Mouse (Mus musculus) ES-Bruce4 (cell line): ENCODE data around the gene Bmpr2. TPM values are rescaled to one million over a fixed set of nuclear protein-coding genes. Genes with fewer than 3 reads are reported as not detected.
A peak's percentile ranks its signal among the peaks of the same experiment; 100 is the strongest.

Experiments
- H3K27ac ChIP-seq: 2 replicates; pipeline ENCODE4 v1.5.1; 2012; ENCODE audit warnings: low read length, inconsistent platforms; ENCODE audit not compliant: insufficient read depth
- H3K27me3 ChIP-seq: 2 replicates; pipeline ENCODE4 v1.6.1; 2012; ENCODE audit warnings: mild to moderate bottlenecking, low read length, inconsistent platforms; ENCODE audit not compliant: control insufficient read depth, poor library complexity, insufficient read depth, severe bottlenecking
- H3K36me3 ChIP-seq: 2 replicates; pipeline ENCODE4 v1.6.1; 2012; ENCODE audit warnings: inconsistent platforms, mild to moderate bottlenecking, low read length, moderate library complexity; ENCODE audit not compliant: control insufficient read depth, poor library complexity, insufficient read depth, severe bottlenecking
- H3K4me1 ChIP-seq: one replicate; pipeline ENCODE4 v1.8.1; 2011; ENCODE audit warnings: low read length; ENCODE audit not compliant: control insufficient read depth, insufficient read depth
- H3K4me3 ChIP-seq: 2 replicates; pipeline ENCODE4 v1.5.1; 2011; ENCODE audit warnings: low read depth, mild to moderate bottlenecking, low read length
- H3K9ac ChIP-seq: 2 replicates; pipeline ENCODE4 v1.6.1; 2012; ENCODE audit warnings: low read depth, mild to moderate bottlenecking, inconsistent platforms; ENCODE audit not compliant: poor library complexity, severe bottlenecking
- H3K9me3 ChIP-seq: replicated peaks from 2 replicates; pipeline ENCODE4 v1.6.1; 2012; ENCODE audit warnings: mild to moderate bottlenecking, low read length, inconsistent platforms; ENCODE audit not compliant: control insufficient read depth, poor library complexity, insufficient read depth, severe bottlenecking
- CTCF ChIP-seq: IDR thresholded peaks from one replicate; pipeline ENCODE4 v1.8.1; 2011; ENCODE audit warnings: low read depth, low read length
- EP300 ChIP-seq: IDR thresholded peaks from 2 replicates; pipeline ENCODE4 v1.6.1; 2011; ENCODE audit warnings: low read depth, low read length; ENCODE audit not compliant: insufficient read depth
- POLR2A ChIP-seq: IDR thresholded peaks from one replicate; pipeline ENCODE4 v1.8.1; 2011; ENCODE audit warnings: low read length; ENCODE audit not compliant: insufficient read depth
- polyA plus RNA-seq: library from polyadenylated mRNA; stranded (reverse); fragments of >200 nt; gene quantifications from 2 replicates; pipeline ENCODE4 v1.2.4, GENCODE M21; 2011; ENCODE audit warnings: low read depth; ENCODE audit not compliant: missing spikeins, insufficient read depth, insufficient read length

The Bmpr2 gene
- polyA plus RNA-seq, 1 experiment = 28.5 TPM

DNA sequence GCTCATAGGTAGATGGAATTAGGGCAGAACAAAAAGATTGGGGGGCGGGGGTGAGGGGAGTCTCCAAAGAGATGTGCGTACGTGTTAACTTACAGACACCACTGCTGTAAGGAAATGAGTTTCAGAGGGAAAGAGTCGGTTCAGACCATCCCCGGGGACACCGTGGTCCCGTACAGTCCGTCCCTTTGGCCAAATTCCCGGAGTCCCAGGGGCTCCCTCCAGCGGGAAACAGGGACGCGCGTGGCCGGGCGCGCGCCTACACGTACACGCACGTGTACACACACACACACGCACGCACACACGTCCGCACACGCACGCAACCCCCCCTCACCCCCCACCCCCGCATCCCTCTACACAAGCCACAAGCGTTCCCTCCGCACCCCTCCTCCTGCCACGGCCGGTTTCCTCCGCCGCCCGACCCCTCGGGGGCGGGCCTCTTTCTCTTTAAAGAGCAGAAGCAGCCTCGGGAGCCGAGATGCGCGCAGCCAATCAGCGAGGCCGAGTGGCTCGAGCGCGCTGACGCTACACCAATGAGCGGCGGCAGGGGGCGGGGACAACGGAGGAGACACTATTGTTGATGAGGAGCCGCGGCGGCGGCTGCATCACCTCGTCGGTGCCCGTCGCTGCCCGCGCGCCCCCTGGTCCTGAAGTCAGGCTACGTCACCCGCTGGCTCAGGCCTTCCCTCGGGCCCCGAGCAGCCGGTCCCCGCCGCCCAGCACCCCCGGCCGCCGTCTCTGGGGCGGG, 149.4 kb downstream of the Bmpr2 start, which contains the start of gene Fam117b:
Gene Fam117b, plus strand, starts transcription at position 594 of the 745 bp plus-strand sequence.
- peak within 1 kb of the TSS; percentile 93 for H3K9ac ChIP-seq
- H3K9me3 ChIP-seq = no peaks in the 10 kb centered on the region
- TF ChIP-seq EP300 = no peak
- TF ChIP-seq CTCF = no peak
- peak; percentile 55 for TF ChIP-seq POLR2A
- no peaks in the 10 kb centered on the region for H3K27me3 ChIP-seq
- no peak within 1 kb of the TSS for H3K27ac ChIP-seq
- peaks cover 3% of the 10 kb centered on the region for H3K4me1 ChIP-seq
- no peaks in the 10 kb centered on the region for H3K36me3 ChIP-seq
- H3K4me3 ChIP-seq = peak within 1 kb of the TSS; percentile 81

DNA sequence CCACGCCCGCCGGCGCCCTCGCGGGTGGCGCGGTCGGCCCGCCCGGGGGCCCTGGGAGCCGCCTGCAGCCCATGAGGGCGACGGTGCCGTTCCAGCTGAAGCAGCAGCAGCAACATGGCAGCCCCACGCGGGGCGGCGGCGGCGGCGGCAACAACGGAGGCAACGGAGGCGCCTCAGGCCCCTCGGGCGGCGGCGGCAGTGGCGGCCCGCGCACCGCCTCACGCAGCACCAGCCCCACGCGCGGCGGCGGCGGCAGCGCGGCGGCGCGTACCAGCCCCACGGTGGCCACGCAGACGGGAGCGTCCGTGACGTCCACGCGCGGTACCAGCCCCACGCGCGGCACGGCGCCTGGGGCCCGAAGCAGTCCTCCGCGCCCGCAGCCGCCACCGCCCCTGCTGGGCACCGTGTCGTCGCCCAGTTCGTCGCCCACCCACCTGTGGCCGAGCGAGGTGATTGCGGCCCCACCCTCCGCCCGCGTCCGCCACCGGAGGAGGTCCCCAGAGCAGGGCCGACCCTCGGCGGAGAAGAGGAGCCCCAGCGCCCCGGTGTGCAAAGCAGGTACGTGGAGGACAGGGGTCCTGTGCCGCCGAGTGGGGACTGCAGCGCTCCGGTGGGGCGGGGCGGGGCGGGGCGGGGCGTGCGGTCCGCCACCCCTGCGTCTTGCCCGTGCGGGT, 150.1 kb downstream of the Bmpr2 start:
- Histone ChIP-seq H3K27me3 (no peaks in the 10 kb centered on the region), H3K27ac (no peak overlapping the region), H3K9ac (peak overlapping the region; percentile 93), H3K4me3 (peak overlapping the region; percentile 81), H3K36me3 (no peaks in the 10 kb centered on the region), H3K4me1 (no peaks in the 10 kb centered on the region), H3K9me3 (no peaks in the 10 kb centered on the region)
- TF ChIP-seq CTCF (no peak), EP300 (no peak), POLR2A (no peak)

DNA sequence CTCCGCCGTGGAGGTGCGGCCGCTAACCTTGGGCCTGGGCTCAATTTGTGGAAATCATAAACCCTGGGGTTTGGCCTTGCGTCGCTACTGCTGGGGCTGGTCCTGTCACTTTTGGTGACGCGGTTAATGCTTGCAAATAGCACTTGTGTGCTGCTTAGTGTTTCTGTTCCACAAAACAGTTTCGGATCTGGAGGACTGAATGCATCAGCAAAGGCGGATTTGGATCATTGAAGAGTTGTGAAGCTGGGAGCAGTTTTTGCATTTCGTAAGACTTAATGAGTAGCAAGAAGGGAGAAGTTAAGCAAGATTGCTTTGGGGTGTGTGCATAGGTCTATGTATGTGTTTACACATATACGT, 150.6 kb downstream of the Bmpr2 start:
- no peak overlapping the region for H3K27ac ChIP-seq
- H3K27me3 ChIP-seq = no peaks in the 10 kb centered on the region
- no peaks in the 10 kb centered on the region for H3K4me1 ChIP-seq

DNA sequence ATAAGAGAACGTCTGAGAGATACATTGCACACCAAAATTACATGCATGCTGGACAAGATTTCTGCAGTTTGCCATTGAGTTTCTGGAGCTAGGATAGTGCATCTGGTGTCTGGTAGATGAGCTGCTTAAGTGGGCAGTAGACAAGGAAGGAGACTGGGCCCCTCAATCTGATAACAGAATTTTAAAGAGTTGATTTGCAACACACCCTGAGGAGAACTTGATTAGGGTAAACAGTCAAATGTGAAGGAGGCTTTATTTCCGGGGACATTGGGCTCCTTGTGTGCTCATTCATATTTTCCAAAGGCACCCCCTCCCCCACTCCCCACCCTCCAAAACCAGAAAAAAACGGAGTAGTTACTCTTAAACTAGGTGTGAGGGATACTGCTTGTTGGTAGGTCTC, 151.6 kb downstream of the Bmpr2 start:
- Histone ChIP-seq H3K4me3 (no peak overlapping the region), H3K9me3 (no peaks in the 10 kb centered on the region), H3K9ac (no peak overlapping the region), H3K27ac (no peak overlapping the region), H3K36me3 (no peaks in the 10 kb centered on the region), H3K4me1 (no peaks in the 10 kb centered on the region), H3K27me3 (no peaks in the 10 kb centered on the region)
- no peak for TF ChIP-seq CTCF
- TF ChIP-seq EP300 = no peak
- TF ChIP-seq POLR2A = no peak

More for the DNA sequence above, 150.6 kb downstream of the Bmpr2 start:
- no peaks in the 10 kb centered on the region for H3K9me3 ChIP-seq
- TF ChIP-seq CTCF = no peak
- peak overlapping the region; percentile 93 for H3K9ac ChIP-seq
- no peaks in the 10 kb centered on the region for H3K36me3 ChIP-seq
- H3K4me3 ChIP-seq = peak overlapping the region; percentile 81

DNA sequence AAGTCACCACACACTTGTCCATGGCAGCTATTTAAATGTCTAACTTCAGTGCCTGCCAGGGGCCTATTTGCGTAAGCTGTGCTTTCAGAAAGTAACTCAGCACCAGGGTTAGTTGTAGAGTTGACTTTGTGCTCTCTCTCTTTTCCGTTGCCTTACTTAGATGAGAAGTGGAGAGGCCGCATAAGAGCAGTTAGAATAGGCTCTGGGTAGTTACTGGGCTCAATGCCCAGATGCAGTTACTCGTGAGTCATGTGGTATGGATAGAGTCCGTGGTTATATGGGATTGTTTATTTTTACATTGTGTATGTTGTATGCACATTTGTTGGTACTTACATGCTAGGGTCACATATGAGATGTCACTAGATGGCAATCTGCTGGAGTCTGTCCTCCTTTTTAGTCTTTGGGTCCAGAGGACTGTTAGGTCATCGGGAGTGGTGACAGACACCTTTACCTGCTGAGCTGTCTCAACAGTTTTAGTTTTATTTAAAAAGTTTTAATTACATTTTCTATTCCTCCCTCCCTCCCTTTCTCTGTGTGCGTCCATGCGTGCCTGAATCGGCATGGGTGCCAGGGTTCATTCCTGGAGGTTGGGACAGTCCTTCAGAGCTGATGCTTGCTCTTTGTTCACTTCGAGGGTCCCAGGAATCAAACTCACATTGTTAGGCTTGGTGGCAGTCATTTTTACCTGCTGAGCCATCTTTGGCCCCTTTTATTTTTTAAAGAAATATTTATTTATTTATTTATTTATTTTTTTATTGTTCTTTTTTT, 152.8 kb downstream of the Bmpr2 start:
- TF ChIP-seq EP300 = no peak
- no peak for TF ChIP-seq POLR2A
- no peak for TF ChIP-seq CTCF
- no peaks in the 10 kb centered on the region for H3K36me3 ChIP-seq
- H3K4me1 ChIP-seq = no peaks in the 10 kb centered on the region
- H3K4me3 ChIP-seq = no peak overlapping the region
- no peak overlapping the region for H3K9ac ChIP-seq
- no peak overlapping the region for H3K27ac ChIP-seq
- no peaks in the 10 kb centered on the region for H3K27me3 ChIP-seq
- H3K9me3 ChIP-seq = no peaks in the 10 kb centered on the region

DNA sequence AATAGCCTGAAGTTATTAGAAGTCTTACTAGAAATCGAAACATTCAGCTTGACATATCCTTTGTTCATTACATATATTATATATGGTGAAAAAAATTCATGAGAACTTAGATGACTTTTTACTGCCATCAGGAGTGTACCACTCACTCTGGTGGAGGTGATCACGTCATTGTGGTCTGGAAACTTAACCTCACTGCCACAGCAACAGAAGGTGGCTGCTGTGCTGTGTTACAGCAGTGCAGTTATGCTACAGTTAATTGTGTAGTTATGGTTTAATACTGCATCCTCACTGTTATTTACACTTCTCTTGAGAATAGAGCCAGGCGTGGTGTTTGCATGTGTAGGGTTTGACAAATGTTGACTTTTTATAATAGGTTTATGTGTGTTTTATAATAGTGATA, 154.2 kb downstream of the Bmpr2 start:
- TF ChIP-seq POLR2A = no peak
- no peak for TF ChIP-seq CTCF
- TF ChIP-seq EP300 = no peak
- Histone ChIP-seq H3K4me3 (no peak overlapping the region), H3K4me1 (no peaks in the 10 kb centered on the region), H3K9me3 (no peaks in the 10 kb centered on the region), H3K27me3 (no peaks in the 10 kb centered on the region), H3K36me3 (no peaks in the 10 kb centered on the region), H3K27ac (no peak overlapping the region), H3K9ac (no peak overlapping the region)
